Mouse (Mus musculus): ENCODE measurements at regions not wholly inside any gene's neighbourhood (a gene's known extent, or its start where the extent isn't known, plus 50 kb on each side); places are given as distances from the start of the nearest gene placed in this dataset.
A peak's percentile ranks its signal among the peaks of the same experiment; 100 is the strongest.

GRCm38 (mm10) chr4:10189896-10190295, 684.4 kb upstream of the 2610301B20Rik start:
- peaks cover 0 to 20% of the 10 kb centered on the region in 2 experiments; a peak in 2 of 4 replicates for H3K4me1 ChIP-seq (ENCODE audit: control insufficient read depth in 1 of 2, insufficient read depth in 2 of 2)
- H3K4me3 ChIP-seq (replicated peaks in 1 of 3; ENCODE audit: low read depth in 2 of 3, low read length in 2 of 3, poor library complexity in 1 of 3): no peak overlapping the region
- in situ Hi-C loops (cut with MboI; ENCODE audit: low pct_ligation_motif_present, low pct_unique_long_range_greater_than_20kb, low sequenced_read_pairs) (no loop called here), dilution Hi-C loops (cut with MboI; ENCODE audit: extremely low pct_ligation_motif_present, extremely low pct_unique_long_range_greater_than_20kb, low sequenced_read_pairs) (no loop called here)
- H3K27ac ChIP-seq (ENCODE audit: insufficient read depth, low read depth): no peak overlapping the region
- H3K27me3 ChIP-seq (replicated peaks): no peaks in the 10 kb centered on the region
- no peak overlapping the region for H3K4me2 ChIP-seq (ENCODE audit: insufficient read depth, low read depth, poor library complexity, severe bottlenecking)
- H3K36me3 ChIP-seq (replicated peaks in 1 of 2; ENCODE audit: control insufficient read depth in 1 of 2, insufficient read depth in 1 of 2, low read length in 1 of 2): no peaks in the 10 kb centered on the region
- H3K79me2 ChIP-seq (replicated peaks; ENCODE audit: control insufficient read depth, extremely low read depth, insufficient read depth, poor library complexity, severe bottlenecking): no peaks in the 10 kb centered on the region
- no peaks in the 10 kb centered on the region for H3K9me3 ChIP-seq (replicated peaks; ENCODE audit: low read length)
- DNase-seq (ENCODE audit: extremely low read depth): no peak
- H3K9ac ChIP-seq (ENCODE audit: insufficient read depth, low read depth): no peak overlapping the region
- TF ChIP-seq HCFC1 (IDR thresholded peaks at IDR 0.05; ENCODE audit: low read depth, low read length) (no peak), E2F4 (IDR thresholded peaks at IDR 0.05; ENCODE audit: insufficient replicate concordance, low read depth, low read length) (no peak), TBP (conservative IDR thresholded peaks at IDR 0.05; ENCODE audit: low read depth, low read length) (no peak), MXI1 (IDR thresholded peaks at IDR 0.05; ENCODE audit: low read depth, low read length) (no peak)

- DNase-seq (ENCODE audit: extremely low read depth): no peak
- Histone ChIP-seq H3K79me2 (replicated peaks; ENCODE audit: control insufficient read depth, extremely low read depth, insufficient read depth, poor library complexity, severe bottlenecking) (no peaks in the 10 kb centered on the region), H3K4me2 (ENCODE audit: insufficient read depth, low read depth, poor library complexity, severe bottlenecking) (no peak overlapping the region), H3K9me3 (replicated peaks; ENCODE audit: low read length) (no peaks in the 10 kb centered on the region), H3K4me1 (ENCODE audit: control insufficient read depth in 1 of 2, insufficient read depth in 2 of 2) (no peaks in the 10 kb centered on the region), H3K9ac (ENCODE audit: insufficient read depth, low read depth) (no peak overlapping the region), H3K27me3 (replicated peaks) (no peaks in the 10 kb centered on the region), H3K36me3 (replicated peaks in 1 of 2; ENCODE audit: control insufficient read depth in 1 of 2, insufficient read depth in 1 of 2, low read length in 1 of 2) (no peaks in the 10 kb centered on the region), H3K27ac (ENCODE audit: insufficient read depth, low read depth) (no peak overlapping the region), H3K4me3 (replicated peaks in 1 of 3; ENCODE audit: low read depth in 2 of 3, low read length in 2 of 3, poor library complexity in 1 of 3) (no peak overlapping the region)
- TF ChIP-seq MAX (IDR thresholded peaks at IDR 0.05; ENCODE audit: low read length) (no peak), PAX5 (IDR thresholded peaks at IDR 0.05; ENCODE audit: low read length) (no peak), POLR2A (IDR thresholded peaks at IDR 0.05; ENCODE audit: low read depth, low read length) (no peak), NELFE (IDR thresholded peaks at IDR 0.05; ENCODE audit: low read depth, low read length) (no peak), SIN3A (IDR thresholded peaks at IDR 0.05; ENCODE audit: low read length) (no peak), TBP (conservative IDR thresholded peaks at IDR 0.05; ENCODE audit: low read depth, low read length) (no peak), ELF1 (IDR thresholded peaks at IDR 0.05; ENCODE audit: low read depth, low read length) (no peak)
- dilution Hi-C loops (cut with MboI; ENCODE audit: extremely low pct_ligation_motif_present, extremely low pct_unique_long_range_greater_than_20kb, low sequenced_read_pairs) (no loop called here), in situ Hi-C loops (cut with MboI; ENCODE audit: low pct_ligation_motif_present, low pct_unique_long_range_greater_than_20kb, low sequenced_read_pairs) (no loop called here)
Observed at GRCm38 (mm10) chr4:10197245-10197943, 676.9 kb upstream of the 2610301B20Rik start.

DNA sequence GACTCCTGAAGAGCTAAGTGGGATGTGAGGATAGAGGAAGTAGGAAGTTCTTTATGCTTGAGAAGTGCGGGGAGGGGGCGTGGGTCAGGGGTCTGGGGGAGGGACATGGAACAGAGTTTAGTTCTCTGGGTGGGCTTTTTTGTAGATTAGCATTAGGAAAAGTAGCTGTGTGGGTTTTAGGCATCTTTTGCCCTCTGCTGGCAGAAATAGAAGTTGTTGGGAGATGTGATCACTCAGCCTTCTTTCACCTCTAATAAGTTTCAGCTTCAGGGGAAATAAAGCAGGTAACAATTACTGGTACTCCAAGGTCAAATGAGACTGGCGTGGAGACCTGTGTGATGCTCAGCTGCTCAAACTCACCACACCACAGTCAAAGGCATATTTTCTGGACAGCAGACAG, 672.5 kb upstream of the 2610301B20Rik start:
- Histone ChIP-seq H3K9ac (ENCODE audit: insufficient read depth, low read depth) (no peak overlapping the region), H3K4me3 (replicated peaks in 1 of 3; ENCODE audit: low read depth in 2 of 3, low read length in 2 of 3, poor library complexity in 1 of 3) (no peak overlapping the region), H3K79me2 (replicated peaks; ENCODE audit: control insufficient read depth, extremely low read depth, insufficient read depth, poor library complexity, severe bottlenecking) (no peaks in the 10 kb centered on the region), H3K9me3 (replicated peaks; ENCODE audit: low read length) (no peaks in the 10 kb centered on the region), H3K27me3 (replicated peaks) (no peaks in the 10 kb centered on the region), H3K4me1 (ENCODE audit: control insufficient read depth in 1 of 2, insufficient read depth in 2 of 2) (no peaks in the 10 kb centered on the region), H3K4me2 (ENCODE audit: insufficient read depth, low read depth, poor library complexity, severe bottlenecking) (no peak overlapping the region), H3K36me3 (replicated peaks in 1 of 2; ENCODE audit: control insufficient read depth in 1 of 2, insufficient read depth in 1 of 2, low read length in 1 of 2) (no peaks in the 10 kb centered on the region), H3K27ac (ENCODE audit: insufficient read depth, low read depth) (no peak overlapping the region)
- in situ Hi-C loops (cut with MboI; ENCODE audit: low pct_ligation_motif_present, low pct_unique_long_range_greater_than_20kb, low sequenced_read_pairs) (no loop called here), dilution Hi-C loops (cut with MboI; ENCODE audit: extremely low pct_ligation_motif_present, extremely low pct_unique_long_range_greater_than_20kb, low sequenced_read_pairs) (no loop called here)
- TF ChIP-seq RAD21 (IDR thresholded peaks at IDR 0.05; ENCODE audit: low read depth, low read length) (peak; percentile 20), ZNF384 (IDR thresholded peaks at IDR 0.05; ENCODE audit: low read depth, low read length) (no peak), USF2 (conservative IDR thresholded peaks at IDR 0.05; ENCODE audit: low read depth, low read length) (no peak), GABPA (IDR thresholded peaks at IDR 0.05; ENCODE audit: insufficient replicate concordance, low read depth, low read length) (no peak), RCOR1 (conservative IDR thresholded peaks at IDR 0.05; ENCODE audit: low read depth, low read length) (no peak), JUND (conservative IDR thresholded peaks at IDR 0.05; ENCODE audit: low read depth, low read length) (no peak), JUN (IDR thresholded peaks at IDR 0.05; ENCODE audit: insufficient read depth, low read depth, low read length) (no peak), IRF4 (IDR thresholded peaks at IDR 0.05; ENCODE audit: low read depth, low read length) (no peak), MAX (IDR thresholded peaks at IDR 0.05; ENCODE audit: low read length) (no peak), SIN3A (IDR thresholded peaks at IDR 0.05; ENCODE audit: low read length) (no peak), CTCF (conservative IDR thresholded peaks at IDR 0.05 in 1 of 2, IDR thresholded peaks at IDR 0.05 in 1 of 2; ENCODE audit: low read depth in 2 of 2, low read length in 2 of 2) (peak in 1 of 2 experiments; percentile 32; a peak in 1 of 4 replicates), SMC3 (IDR thresholded peaks at IDR 0.05; ENCODE audit: low read depth, low read length) (peak; percentile 41; the same call in 1 of the 2 replicates), KAT2A (IDR thresholded peaks at IDR 0.05; ENCODE audit: insufficient replicate concordance, low read length) (no peak)
- DNase-seq (ENCODE audit: extremely low read depth): no peak
